8 mouse cellular contexts compared by ENCODE assay signal in the genomic region with DNA sequence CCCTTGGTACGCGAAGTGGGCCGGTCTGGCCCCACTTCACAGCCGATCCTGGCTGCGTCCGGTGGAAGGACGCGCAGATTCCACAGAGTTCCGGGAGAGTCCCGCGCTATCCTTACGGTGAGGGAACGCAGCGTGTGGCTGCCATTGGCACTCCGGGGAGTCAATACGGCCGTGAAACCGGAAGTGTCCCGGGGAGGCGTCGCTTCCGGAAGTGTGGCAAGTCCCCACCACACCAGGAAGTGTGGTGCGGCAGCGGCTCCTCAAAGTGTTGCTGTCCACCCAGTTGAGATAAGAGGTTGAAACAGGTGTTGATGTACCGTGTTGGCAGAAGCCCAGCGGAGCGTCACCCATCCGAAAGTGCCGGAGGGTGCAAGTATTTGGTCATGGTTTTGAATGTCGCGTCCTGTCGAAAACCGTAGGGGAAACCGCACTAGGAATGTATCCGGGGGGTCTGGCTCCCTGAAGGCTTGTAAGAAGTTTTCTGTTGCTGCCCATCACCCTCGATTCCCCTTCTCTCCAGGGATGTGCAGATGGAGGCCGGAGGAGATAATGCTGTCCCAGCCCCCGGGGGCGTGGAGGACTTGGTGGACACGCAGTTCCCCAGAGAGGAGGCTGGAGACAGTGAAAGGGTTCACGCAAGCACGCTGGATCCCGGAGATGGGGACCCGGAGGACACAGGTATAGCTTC. TPM values are rescaled to one million over a fixed set of nuclear protein-coding genes. Genes with fewer than 3 reads are reported as not detected.
DNase-seq lines count a peak whose midpoint lies in the region; ATAC-seq and TF ChIP-seq lines count a peak whose summit lies in the region.

No protein-coding gene starts in this region.

- no peak for TF ChIP-seq CTCF in heart, postnatal 0 days (IDR thresholded peaks at IDR 0.05; ENCODE audit: low read depth)
- no peak for TF ChIP-seq CTCF in olfactory bulb, adult 2 months (IDR thresholded peaks at IDR 0.05; ENCODE audit: insufficient read depth, low read depth, low read length)

- intact Hi-C loops in gastrocnemius, postnatal 14 days (cut with DNase I; ENCODE audit: low total_unique reads) = no loop called here
- intact Hi-C loops in left cerebral cortex, postnatal 36 days (cut with DNase I) = no loop called here

- WGBS in heart, postnatal 0 days = under 1% methylated on average over 44 of the region's 44 CpGs
- under 1% methylated on average over 44 of the region's 44 CpGs for WGBS in liver, embryonic 15.5 days (ENCODE audit: insufficient replicate concordance)
- whole genome bisulfite sequencing in olfactory bulb, adult 2 months = under 1% methylated on average over 44 of the region's 44 CpGs

- no peaks in the 10 kb centered on the region for H3K27me3 ChIP-seq in heart, postnatal 0 days (ENCODE audit: control insufficient read depth, insufficient read depth, low read length)
- H3K27me3 ChIP-seq in liver, embryonic 15.5 days = no peaks in the 10 kb centered on the region

- peak overlapping the region; percentile 76 for H3K4me3 ChIP-seq in heart, postnatal 0 days (ENCODE audit: low read depth, low read length)
- peak overlapping the region; percentile 78 for H3K4me3 ChIP-seq in liver, embryonic 15.5 days (replicated peaks)
- H3K4me3 ChIP-seq in olfactory bulb, adult 2 months (ENCODE audit: insufficient read depth, low read depth, low read length) = peak overlapping the region; percentile 91

- peak overlapping the region; percentile 95 for H3K27ac ChIP-seq in heart, postnatal 0 days (ENCODE audit: low read depth)
- H3K27ac ChIP-seq in liver, embryonic 15.5 days (replicated peaks) = peak overlapping the region; percentile 89
- peak overlapping the region; percentile 96 for H3K27ac ChIP-seq in olfactory bulb, adult 2 months (ENCODE audit: insufficient read depth, low read depth, low read length)

- peak; percentile 89 for DNase-seq in gastrocnemius, postnatal 14 days
- DNase-seq in gastrocnemius, adult 8-10 months (ENCODE audit: low spot score in 2 of 2) = no peak
- DNase-seq in urinary bladder, adult 2 months (ENCODE audit: low spot score) = peak; percentile 98
- DNase-seq in urinary bladder, postnatal 10 days (ENCODE audit: low spot score) = no peak
- DNase-seq in heart, postnatal 0 days (ENCODE audit: low spot score) = no peak
- no peak for DNase-seq in left cerebral cortex, postnatal 36 days (ENCODE audit: low spot score in 2 of 2)

- H3K9ac ChIP-seq in heart, postnatal 0 days (replicated peaks; ENCODE audit: low read depth, low read length) = peak overlapping the region; percentile 66
- peak overlapping the region; percentile 77 for H3K9ac ChIP-seq in liver, embryonic 15.5 days

- no peak for TF ChIP-seq EP300 in heart, postnatal 0 days (IDR thresholded peaks at IDR 0.05; ENCODE audit: low read depth)

- H3K4me2 ChIP-seq in heart, postnatal 0 days (ENCODE audit: low read depth, low read length) = peak overlapping the region; percentile 99
- peak overlapping the region; percentile 91 for H3K4me2 ChIP-seq in liver, embryonic 15.5 days

- H3K4me1 ChIP-seq in heart, postnatal 0 days (ENCODE audit: control insufficient read depth, insufficient read depth) = peaks cover 13% of the 10 kb centered on the region
- peaks cover 16% of the 10 kb centered on the region for H3K4me1 ChIP-seq in liver, embryonic 15.5 days (replicated peaks)
- peaks cover 20% of the 10 kb centered on the region; the same call in 1 of the 2 replicates for H3K4me1 ChIP-seq in olfactory bulb, adult 2 months (ENCODE audit: control insufficient read depth, insufficient read depth, low read length)

- peaks cover 31% of the 10 kb centered on the region for H3K36me3 ChIP-seq in heart, postnatal 0 days (replicated peaks; ENCODE audit: control insufficient read depth, insufficient read depth, low read length)
- peaks cover 12% of the 10 kb centered on the region for H3K36me3 ChIP-seq in liver, embryonic 15.5 days (replicated peaks)

- peak; percentile 79 for ATAC-seq in heart, postnatal 0 days (ENCODE audit: insufficient read depth, low read depth)
- peak; percentile 74 for ATAC-seq in liver, embryonic 15.5 days (ENCODE audit: insufficient read depth)

- peak; percentile 60 for TF ChIP-seq POLR2A in olfactory bulb, adult 2 months (IDR thresholded peaks at IDR 0.05; ENCODE audit: insufficient read depth, low read depth, low read length)

- H3K9me3 ChIP-seq in heart, postnatal 0 days (replicated peaks; ENCODE audit: control insufficient read depth, low read length) = no peaks in the 10 kb centered on the region
- no peaks in the 10 kb centered on the region for H3K9me3 ChIP-seq in liver, embryonic 15.5 days (replicated peaks)

RNA-seq across cellular contexts. Expression of a gene that starts 0.3 kb away (rescaled TPM):
- total RNA-seq in gastrocnemius, postnatal 14 days (2021) = 1 to 10 TPM; 3.1 to 3.5 TPM
- total RNA-seq in gastrocnemius, adult 8-10 months (2022) = 1 to 10 TPM; 2.4 to 3.4 (median 3.1) TPM
- 3.9 and 7.5 TPM in 2 replicates for polyA plus RNA-seq in urinary bladder, adult 2 months (2012; rRNA removed)
- total RNA-seq in heart, postnatal 0 days (2014; rRNA removed; ENCODE audit: low replicate concordance) = 3.5 and 8.2 TPM in 2 replicates
- 2.0 and 2.3 TPM in 2 replicates for polyA plus RNA-seq in heart, postnatal 0 days (2015; fragmentation: Nextera tagmentation; extraction: Ambion mirVana)
- polyA plus RNA-seq in liver, embryonic 15.5 days (2015; fragmentation: Nextera tagmentation; extraction: Ambion mirVana) = 2.3 and 2.7 TPM in 2 replicates
- not detected in 2 replicates for polyA plus RNA-seq in olfactory bulb, adult 2 months (2012; ENCODE audit: insufficient read depth, insufficient read length, low replicate concordance, missing spikeins)
- 10 to 100 TPM; 24.0 to 25.1 TPM for total RNA-seq in left cerebral cortex, postnatal 36 days (2021)

RNA-seq across cellular contexts. Expression of a gene that starts 7.3 kb away (rescaled TPM):
- total RNA-seq in gastrocnemius, postnatal 14 days (2021) = not detected
- not detected for total RNA-seq in gastrocnemius, adult 8-10 months (2022)
- polyA plus RNA-seq in urinary bladder, adult 2 months (2012; rRNA removed) = 0.21 and 0.25 TPM in 2 replicates
- total RNA-seq in heart, postnatal 0 days (2014; rRNA removed; ENCODE audit: low replicate concordance) = not detected in 2 replicates
- polyA plus RNA-seq in heart, postnatal 0 days (2015; fragmentation: Nextera tagmentation; extraction: Ambion mirVana) = not detected in 2 replicates
- polyA plus RNA-seq in liver, embryonic 15.5 days (2015; fragmentation: Nextera tagmentation; extraction: Ambion mirVana) = not detected in 2 replicates
- polyA plus RNA-seq in olfactory bulb, adult 2 months (2012; ENCODE audit: insufficient read depth, insufficient read length, low replicate concordance, missing spikeins) = not detected in 2 replicates
- under 1 TPM in 1 of 2 experiments, not detected in 1; 0.79 TPM for total RNA-seq in left cerebral cortex, postnatal 36 days (2021)

Comparison
In these comparisons a context has a peak if more than half of its experiments do, and no peak if none do; other contexts are left out.
1. DNase-seq: peak in gastrocnemius, postnatal 14 days (single experiment) and urinary bladder, adult 2 months (single experiment); none in gastrocnemius, adult 8-10 months (0 of 2), urinary bladder, postnatal 10 days (single experiment), heart, postnatal 0 days (single experiment) and left cerebral cortex, postnatal 36 days (0 of 2).
2. Peak in every context shown above with its lines, with median percentiles within 50 percentile points of each other: H3K27ac ChIP-seq and H3K4me3 ChIP-seq.